Mouse (Mus musculus): ENCODE measurements at regions not wholly inside any gene's neighbourhood (a gene's known extent, or its start where the extent isn't known, plus 50 kb on each side); places are given as distances from the start of the nearest gene placed in this dataset.

DNA sequence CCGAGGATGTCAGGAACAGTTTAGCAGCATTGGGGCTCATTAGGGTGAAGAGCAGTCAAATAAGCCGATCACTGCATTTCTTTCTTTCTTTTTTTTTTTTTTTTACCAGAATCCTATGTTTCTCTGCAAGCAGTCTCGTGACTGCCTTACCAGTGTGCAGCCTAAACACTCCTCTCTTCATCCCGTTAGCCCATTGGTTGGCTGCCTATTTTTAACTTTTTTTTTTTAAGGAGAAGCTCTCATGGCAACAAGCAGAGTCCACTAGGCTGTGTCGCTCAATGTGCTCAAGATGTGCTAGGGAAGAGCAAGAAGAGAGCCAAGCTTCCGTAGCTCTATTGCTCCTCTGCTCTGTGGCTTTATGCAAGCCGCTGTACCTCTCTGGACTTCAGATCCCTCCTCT lies 112.7 kb upstream of the Gm26657 start:
- no peak for TF ChIP-seq CTCF (conservative IDR thresholded peaks at IDR 0.05; ENCODE audit: low read length)
- no peak for TF ChIP-seq POU5F1 (IDR thresholded peaks at IDR 0.05; ENCODE audit: borderline replicate concordance, low read length)
- no peak for TF ChIP-seq NANOG (IDR thresholded peaks at IDR 0.05; ENCODE audit: borderline replicate concordance, low read length)

All from E14TG2a.4 (cell line).